Mouse (Mus musculus) left cerebral cortex, postnatal 10 days (tissue): ENCODE results near the gene Cx3cl1. TPM values are rescaled to one million over a fixed set of nuclear protein-coding genes. Genes with fewer than 3 reads are reported as not detected.
A peak's percentile ranks its signal among the peaks of the same experiment; 100 is the strongest.

Experiments used
- DNase-seq, 2 experiments: peaks; one replicate each; pipeline ENCODE4 v3.0.0; 2021 to 2022; ENCODE audit warnings: low spot score in 2 of 2, mixed read lengths in 1 of 2; ENCODE audit errors: extremely low spot score in 1 of 2
- intact Hi-C: fragments of 180-260 bp; cut with DNase I; formaldehyde crosslinking; loops from one replicate; pipeline ENCODE4 v1.15.1; 2025
- total RNA-seq, 2 experiments: library from RNA; stranded (reverse); gene quantifications; 2 replicates each; pipeline ENCODE4 v1.2.3; 2021

Cx3cl1 gene
- 100 to 1,000 TPM; 417 to 438 TPM for total RNA-seq

DNA sequence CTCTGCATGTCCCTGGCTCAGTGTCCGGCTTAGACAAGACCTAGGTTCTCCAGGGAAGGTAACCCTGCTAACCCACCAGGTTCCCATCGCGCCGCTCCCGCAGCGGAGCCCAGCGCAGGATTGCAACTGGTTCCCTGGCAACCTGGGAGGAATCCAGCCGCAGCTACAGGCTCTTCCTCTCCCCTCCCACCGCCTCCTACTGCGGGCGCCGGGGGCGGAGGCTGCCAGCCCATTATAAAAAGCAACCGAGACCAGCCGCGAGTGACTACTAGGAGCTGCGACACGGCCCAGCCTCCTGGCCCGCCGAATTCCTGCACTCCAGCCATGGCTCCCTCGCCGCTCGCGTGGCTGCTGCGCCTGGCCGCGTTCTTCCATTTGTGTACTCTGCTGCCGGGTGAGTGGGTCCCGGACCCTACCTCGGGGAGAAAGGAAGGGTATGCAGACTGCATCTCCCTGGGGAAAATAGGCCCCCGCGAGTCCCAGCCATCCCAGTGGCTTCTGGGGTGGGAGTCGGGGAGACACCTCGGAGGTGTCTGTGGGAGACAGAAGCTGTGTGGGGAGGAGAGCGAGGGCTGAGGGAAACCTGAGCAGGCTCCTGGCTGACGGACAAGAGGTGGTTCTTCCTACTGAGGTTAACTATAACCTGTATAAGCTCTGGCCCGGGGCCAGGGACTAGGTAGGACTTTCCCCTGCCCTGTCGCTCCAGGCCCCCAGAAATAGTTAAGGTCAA, at the start of gene Cx3cl1:
Cx3cl1 (plus strand) TSS at position 69 of the 730 bp plus-strand sequence.
- peak; percentile 88 to 93 for DNase-seq
- intact Hi-C loops = loop anchor here (5.0 kb wide), 2 partner anchors 40 to 65 kb away; partner anchors contain the start of gene Ccl17

DNA sequence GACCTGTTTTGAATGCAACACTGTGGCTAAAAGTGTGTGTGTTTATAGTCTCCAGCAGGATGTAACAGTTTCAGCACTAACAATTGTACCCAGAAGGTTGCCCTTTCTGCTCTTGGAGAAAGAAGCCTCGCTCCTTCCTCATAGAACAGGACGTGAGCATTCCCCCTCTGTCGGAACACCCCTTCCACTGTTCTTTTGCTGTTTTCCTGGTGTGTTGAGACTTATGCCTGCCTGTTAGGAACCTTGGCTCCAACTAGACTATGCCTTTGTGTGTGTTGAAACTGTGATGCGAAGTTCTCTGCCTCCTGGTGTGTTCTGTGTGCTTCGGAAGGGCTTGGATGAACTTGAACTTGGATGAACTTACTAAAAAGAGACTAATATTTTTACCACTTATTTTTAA, 45.8 kb upstream of the Cx3cl1 start:
- DNase-seq = no peak
- intact Hi-C loops = no loop called here

DNA sequence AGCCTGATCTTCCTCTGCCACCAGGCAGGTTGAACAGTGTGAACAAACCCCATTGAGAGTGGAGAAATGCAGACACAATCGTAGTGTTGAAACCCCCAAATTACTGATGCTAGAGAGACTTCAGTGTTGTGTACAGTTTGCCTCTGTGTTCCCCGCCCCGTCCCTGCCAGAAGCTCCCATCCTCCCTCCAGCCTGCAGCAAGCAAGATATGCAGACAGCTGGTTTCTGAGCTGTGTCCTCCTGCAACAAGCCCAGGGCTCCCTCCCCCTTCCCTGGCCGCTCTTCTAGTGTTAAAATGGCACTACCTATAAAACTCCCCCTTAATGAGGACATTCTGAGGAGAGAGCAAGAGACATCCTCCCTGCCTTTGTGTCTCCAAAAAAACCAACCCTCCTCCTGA, 42.5 kb upstream of the Cx3cl1 start:
- DNase-seq = no peak
- intact Hi-C loops = no loop called here

DNA sequence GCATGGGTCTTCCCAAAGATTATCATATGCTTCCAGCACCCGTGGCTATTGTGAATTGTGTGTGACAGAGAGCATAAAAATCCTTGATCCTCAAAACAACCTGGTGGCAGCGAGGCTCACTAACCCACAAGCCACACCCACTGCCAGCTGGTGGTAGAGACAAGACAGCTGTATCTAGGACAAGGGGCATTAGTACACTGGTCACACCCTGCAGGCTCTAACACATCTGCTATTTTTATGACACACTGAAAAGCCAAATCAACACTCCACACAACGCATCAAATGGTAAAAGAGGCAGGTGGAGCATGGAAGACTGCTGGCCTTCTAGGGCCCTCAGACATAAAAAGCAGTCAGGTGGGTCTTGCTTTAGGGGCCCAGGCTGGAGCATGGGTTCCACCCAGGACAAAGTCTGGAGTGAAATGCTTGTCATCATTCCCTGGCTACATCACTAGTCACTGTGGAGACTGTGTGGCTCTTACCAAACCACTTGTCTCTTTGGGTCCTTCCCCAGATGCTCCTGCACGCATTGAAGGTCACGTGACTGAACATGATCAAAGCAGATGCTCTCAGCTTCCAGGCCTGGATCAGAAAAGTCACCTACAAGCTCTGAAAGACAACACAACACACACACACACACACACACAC, 37.9 kb upstream of the Cx3cl1 start:
- intact Hi-C loops = no loop called here
- DNase-seq = no peak

DNA sequence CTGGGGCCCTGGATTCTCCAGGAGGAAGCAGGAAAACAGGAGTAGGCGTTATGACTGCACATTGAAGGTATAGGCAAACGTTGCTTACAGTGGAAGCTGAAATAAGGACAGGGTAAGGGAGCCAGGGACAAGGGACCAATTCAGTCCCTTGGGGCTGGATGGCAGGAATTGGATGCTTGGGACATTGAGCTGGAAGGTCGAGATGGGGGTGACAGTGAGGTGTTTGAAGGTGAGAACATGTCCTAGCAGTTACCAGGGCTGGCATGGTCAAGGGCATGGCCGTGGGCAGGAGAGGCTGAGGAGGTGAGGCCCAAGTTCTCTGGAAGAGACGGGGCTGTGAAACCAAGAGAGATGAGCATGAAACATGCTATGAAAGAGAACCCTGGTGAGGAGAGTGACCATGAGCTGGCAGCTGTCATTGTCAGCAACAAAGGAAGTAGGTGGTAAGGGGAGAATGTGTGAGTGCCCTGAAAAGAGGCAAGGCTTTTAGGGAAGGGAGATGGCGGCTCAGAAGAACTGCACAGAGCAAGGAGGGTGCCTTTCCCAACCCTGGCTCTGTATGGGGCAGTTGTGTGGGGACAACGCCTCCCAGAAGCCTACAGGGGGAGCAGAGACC, 37.0 kb upstream of the Cx3cl1 start:
- DNase-seq = no peak
- intact Hi-C loops = no loop called here

DNA sequence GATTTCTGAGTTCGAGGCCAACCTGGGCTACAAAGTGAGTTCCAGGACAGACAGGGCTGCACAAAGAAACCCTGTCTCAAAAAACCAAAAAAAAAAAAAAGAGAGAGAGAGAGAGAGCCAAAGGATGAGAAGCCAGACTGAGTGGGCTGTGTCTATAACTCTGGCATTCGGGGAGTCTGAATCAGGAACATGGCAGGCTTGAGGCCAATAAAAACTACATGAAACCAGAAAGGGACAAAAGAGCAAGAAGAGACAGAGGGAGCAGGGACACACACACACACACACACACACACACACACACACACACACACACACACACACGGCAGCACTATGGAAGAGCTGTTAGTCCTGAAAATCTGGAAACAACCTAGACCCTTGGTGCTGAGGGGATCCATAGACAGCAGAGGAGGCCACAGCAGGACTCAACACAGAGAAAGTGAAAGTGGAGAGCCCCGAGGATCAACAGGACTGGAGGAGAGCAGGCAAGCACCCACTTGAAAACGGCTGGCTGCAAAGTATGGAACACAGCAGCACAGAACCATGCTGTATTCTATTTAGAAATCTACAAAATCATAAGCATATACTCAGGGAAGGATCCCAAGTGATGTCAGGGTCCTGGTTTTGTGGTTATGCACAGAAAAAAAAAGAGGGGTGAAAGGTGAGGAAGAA, 36.2 kb upstream of the Cx3cl1 start:
- intact Hi-C loops = no loop called here
- DNase-seq = no peak

DNA sequence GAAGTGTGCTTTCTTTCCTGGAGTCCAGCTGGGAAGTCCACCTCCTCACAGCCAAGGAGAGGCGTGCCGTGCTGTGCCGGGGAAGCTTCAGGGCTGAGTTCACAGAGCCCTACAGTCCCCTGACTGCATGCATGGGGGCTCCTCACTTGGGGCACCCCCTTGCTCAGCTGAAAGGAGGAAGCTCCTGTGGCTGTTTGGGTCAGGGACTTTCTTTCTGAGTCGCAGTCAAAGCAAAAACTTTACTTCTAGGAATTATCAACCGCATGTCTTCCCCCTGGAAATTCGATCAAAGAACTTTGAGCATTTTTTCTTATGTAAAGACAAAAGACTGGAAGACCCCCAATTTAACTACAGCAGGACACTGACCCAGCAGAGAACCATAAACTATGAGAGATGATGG, 32.0 kb upstream of the Cx3cl1 start:
- intact Hi-C loops = no loop called here
- peak in 1 of 2 experiments; percentile 64 for DNase-seq

DNA sequence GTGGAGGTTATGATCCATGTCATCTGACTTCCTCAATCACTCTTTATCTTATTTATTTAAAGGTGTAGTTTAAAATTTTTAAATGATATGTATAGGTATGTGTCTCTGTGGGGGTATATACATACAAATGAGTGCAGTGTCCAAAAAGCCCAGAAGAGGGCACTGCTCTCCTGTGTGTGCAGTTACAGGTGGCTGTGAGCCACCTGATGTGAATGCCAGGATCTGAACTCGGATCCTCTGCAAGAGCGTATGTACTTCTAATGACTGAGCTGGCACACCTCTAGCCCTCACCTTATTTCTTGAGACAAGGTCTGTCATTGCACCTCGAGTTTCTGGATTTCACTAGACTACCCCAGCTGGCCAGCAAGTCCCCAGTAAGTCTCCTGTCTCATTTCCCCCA, 31.2 kb upstream of the Cx3cl1 start:
- DNase-seq = no peak
- intact Hi-C loops = no loop called here

DNA sequence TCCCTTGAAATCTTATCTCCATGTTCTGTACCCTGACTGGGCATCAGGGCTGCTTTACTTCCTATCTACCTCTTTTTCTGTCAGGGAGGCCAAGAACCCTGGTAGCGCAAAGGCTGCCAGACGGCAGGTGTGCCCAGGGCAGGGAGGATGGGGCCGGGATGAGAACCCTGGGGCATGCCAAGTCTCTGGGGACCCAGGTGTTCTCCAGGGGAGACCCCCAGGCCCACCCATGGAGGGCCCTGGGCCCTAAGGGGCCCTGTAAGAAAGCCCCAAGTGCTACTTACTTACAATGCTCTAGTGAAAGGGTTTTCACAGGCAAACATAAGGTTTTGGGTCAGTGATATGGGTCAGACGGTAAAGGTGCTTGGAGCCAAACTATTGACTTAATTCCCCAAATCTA, 30.1 kb upstream of the Cx3cl1 start:
- intact Hi-C loops = no loop called here
- no peak for DNase-seq

DNA sequence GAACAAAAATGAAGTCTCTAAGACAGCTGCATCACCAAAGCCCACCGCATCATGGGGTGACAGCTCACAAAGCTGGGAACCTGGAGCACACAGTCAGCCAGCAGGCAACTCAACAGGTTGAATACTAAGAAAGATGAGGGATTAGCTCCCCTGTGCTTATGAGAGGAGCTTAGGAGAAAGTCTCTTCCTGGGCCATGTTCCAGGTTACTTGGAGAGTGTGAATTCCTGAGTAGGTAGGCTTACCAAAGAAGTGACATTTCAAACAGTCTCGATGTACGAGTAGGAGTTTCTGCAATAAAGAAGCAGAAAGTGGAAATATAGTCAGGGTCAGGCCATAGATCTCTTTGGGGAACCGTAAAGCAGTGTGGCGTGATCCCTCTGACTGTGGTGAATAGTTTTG, 27.3 kb upstream of the Cx3cl1 start:
- DNase-seq = no peak
- intact Hi-C loops = no loop called here

DNA sequence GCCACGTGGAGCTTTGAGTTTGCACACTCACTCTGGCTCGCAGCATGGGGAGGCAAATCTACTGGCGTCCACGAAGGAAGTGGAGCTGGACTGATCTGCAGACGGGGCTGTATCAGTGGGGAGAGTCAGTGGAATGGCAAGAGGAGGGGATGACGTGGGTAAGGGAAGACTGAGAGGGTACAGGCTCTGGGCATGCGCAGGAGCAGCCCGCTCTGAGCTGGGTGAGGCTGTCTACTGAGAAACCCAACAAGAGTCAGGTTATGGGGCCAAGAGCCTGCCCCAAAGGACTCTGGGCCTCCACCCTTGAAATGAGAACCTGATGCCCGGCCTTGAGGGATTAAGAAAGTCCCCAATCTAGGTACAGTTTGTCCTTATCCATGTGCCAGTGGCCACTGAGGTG, 26.8 kb upstream of the Cx3cl1 start:
- DNase-seq = no peak

DNA sequence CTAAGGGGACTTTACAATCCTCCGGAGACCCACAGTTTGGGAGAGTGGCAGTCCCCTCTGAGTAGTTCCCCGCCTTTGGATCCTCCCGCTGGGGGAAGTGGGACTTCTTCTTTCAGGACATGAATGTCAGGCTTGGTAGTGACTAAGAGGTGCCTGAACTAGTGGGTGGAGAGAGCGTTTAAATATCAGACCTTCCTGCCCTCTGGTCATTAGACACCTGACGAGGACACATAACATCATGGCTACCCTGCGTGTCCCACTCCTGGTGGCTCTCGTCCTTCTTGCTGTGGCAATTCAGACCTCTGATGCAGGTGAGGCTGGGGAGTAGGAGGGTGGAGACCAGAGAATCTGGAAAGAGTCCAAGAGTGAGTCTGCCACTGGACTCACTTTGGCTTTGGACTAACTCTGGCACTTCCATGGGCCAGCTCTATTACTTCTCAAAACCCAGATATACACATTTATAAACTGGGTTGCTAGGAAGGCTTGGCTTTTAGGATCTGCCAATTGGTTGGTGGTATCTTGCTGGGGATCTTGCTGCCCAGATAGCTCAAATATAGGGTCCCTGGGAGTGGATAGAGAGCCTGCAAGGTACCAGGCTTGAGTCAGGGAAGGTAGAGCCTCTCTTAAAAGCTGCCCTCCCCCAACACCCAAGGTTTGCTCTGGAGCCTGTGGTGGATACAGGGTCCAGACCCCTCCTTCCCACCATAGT, 26.2 kb upstream of the Cx3cl1 start, which contains the start of gene Ccl22:
Ccl22 (plus strand) TSS at position 115 of the 709 bp plus-strand sequence.
- DNase-seq = no peak
- intact Hi-C loops = no loop called here

More for the DNA sequence above, 26.8 kb upstream of the Cx3cl1 start:
- intact Hi-C loops = no loop called here

DNA sequence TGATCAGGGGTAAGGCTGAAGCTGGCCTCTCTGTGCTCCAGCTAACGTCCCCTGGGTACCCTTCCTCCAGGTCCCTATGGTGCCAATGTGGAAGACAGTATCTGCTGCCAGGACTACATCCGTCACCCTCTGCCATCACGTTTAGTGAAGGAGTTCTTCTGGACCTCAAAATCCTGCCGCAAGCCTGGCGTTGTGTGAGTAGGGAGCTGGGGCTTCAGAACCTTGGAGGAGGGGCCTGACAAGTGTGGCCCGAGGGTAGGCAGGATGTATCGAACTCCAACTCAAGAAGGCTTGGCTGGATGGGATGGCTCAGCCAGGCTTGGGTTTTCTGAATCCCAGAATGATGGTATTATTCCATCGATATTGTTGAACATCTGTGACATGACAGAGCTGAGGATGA, 25.0 kb upstream of the Cx3cl1 start:
- intact Hi-C loops = no loop called here
- DNase-seq = no peak

DNA sequence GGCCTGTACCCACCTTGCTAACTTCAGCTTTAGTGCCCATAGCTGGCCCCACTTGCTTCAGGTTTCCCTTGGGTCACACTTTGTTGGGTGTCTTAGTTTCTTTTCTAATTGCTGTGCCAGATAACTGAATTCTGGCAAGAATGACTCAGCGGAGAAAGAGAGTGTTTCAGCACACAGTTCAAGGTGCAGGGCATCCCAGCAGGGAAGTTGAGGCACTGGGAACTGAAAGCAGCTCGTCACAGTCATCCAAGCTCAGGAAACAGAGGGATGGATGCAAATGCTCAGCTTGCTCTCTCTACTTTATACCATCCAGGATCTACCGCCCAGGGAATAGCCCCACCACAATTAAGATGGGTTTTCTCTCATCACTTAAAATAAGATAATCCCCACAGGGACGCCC, 23.4 kb upstream of the Cx3cl1 start:
- intact Hi-C loops = no loop called here
- DNase-seq = no peak

DNA sequence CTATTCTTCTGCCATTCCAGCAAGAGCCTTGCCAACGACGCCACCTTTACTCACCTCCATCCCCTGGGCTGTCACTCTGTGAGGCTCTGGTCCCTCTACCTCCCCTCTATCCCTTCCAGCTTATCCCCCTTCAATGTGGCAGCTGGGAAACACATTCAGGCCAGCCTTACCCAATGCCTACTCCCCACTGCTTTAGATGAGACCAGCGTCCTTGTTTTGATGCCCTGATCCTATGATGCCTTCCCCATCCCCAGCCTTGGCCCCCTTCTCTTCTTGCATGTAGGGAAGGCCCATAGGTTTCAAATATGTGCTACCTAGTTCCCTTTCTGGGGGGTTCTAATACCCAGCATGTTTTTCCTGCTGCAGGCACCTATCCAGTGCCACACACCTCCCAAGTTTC, 21.9 kb upstream of the Cx3cl1 start:
- DNase-seq = no peak

DNA sequence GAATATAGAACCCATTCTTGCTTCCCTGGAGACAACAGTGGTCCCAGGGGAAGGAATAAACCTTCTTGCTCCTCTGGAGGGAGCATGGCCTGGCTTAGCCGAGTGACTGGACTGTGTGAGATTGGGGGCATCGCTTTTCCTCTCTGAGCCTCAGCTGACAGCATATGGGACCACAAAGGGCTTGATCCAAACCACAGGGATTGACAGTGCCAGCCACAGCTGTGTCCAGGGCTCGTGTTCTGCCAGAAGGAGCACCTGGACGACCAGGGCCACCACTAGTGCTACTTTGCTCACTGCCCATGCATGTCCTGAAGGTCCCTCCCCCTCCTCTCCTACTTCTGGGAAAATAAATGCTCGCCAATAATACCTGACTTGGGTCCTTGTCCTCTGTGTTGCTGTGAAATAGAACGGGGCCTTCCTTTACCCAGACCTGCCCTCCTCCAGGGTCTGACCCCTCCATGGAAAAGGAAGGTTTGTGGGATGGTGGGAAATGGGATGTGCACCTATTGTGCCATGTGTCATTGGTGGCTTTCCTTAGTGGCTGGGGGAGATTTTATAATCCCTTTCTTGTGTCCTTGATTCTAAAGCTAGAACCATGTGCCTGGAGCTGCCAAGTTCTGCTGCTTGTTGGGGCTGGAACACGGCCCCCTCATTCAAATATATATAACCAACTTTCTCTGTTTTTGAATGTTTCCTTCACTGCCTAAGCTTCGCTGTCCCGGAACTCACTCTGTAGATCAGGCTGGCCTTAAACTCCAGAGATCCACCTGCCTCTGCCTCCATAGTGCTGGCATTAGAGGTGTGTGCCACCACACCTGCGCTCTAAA, 20.6 kb upstream of the Cx3cl1 start:
- DNase-seq = no peak
- intact Hi-C loops = loop anchor here (5.0 kb wide), 1 partner anchor 34 kb away; no protein-coding TSS in a partner anchor

More for the DNA sequence above, 21.9 kb upstream of the Cx3cl1 start:
- intact Hi-C loops = loop anchor here (5.0 kb wide), 1 partner anchor 33 kb away; no protein-coding TSS in a partner anchor

DNA sequence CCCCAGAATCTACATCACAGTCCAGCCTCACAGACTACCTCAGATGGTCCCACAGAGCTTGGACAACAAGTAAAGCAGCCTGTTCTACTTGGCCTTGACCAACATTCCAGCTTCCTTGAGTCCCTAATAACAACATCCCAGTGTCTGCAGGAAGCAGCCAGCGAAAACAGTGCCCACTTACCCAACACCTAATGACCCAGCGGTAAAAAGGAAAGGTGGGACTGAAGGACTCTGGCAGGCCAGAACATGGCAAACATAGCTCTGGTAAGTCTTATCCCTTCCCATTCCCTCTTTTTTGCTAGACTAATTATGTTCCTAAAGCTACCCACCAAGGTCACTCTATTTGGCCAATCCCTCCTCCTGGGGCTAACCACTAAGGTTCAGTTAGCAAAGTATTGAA, 17.8 kb upstream of the Cx3cl1 start:
- intact Hi-C loops = loop anchor here (5.0 kb wide), 1 partner anchor 37 kb away; no protein-coding TSS in a partner anchor
- DNase-seq = no peak

DNA sequence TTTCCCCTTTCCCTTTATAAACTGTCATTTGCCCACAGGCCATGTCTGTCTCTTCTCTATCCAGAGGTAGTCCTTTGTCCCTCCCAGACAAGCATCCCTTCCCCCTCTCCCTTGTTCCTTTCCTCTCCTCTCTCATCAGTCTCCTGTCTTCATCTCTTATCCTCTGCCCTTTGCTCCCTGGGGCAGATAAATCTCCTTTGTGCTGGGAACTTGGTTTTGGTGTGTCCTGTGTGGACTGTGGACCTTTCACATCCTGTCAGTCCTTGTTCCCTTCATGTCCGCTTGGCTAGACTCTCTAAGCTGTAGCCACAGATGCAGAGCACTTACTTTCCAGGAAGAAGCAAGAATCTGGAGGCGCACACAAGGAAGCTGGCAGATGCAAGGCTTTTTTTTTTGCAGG, 17.3 kb upstream of the Cx3cl1 start:
- DNase-seq = no peak
- intact Hi-C loops = loop anchor here (5.0 kb wide), 1 partner anchor 37 kb away; no protein-coding TSS in a partner anchor
